Mouse (Mus musculus) hindbrain, embryonic 13.5 days (tissue): ENCODE results near the gene Bach2. TPM values are rescaled to one million over a fixed set of nuclear protein-coding genes. Genes with fewer than 3 reads are reported as not detected.
A peak's percentile ranks its signal among the peaks of the same experiment; 100 is the strongest.

Experiments used
- ATAC-seq: fragments of 200-750 bp; cut with Nextera tagmentation; 2 replicates; pipeline ENCODE4 v1.8.0; 2017; ENCODE audit warnings: moderate TSS enrichment; ENCODE audit not compliant: low FRiP score
- H3K27ac ChIP-seq: fragments of 300-500 bp; sonication (generic); 2 replicates; pipeline ENCODE4 v1.5.1; 2015; ENCODE audit warnings: inconsistent platforms, mild to moderate bottlenecking, moderate library complexity
- H3K27me3 ChIP-seq: fragments of 300-500 bp; sonication (generic); 2 replicates; pipeline ENCODE4 v1.6.1; 2015; ENCODE audit warnings: mild to moderate bottlenecking, inconsistent platforms
- H3K36me3 ChIP-seq: fragments of 300-500 bp; sonication (generic); 2 replicates; pipeline ENCODE4 v1.6.1; 2015; ENCODE audit warnings: mild to moderate bottlenecking, inconsistent platforms
- H3K4me1 ChIP-seq: fragments of 300-500 bp; sonication (generic); replicated peaks from 2 replicates; pipeline ENCODE4 v1.6.1; 2015; ENCODE audit warnings: inconsistent platforms
- H3K4me2 ChIP-seq: fragments of 300-500 bp; sonication (generic); 2 replicates; pipeline ENCODE4 v1.6.1; 2015; ENCODE audit warnings: inconsistent platforms, mild to moderate bottlenecking, moderate library complexity
- H3K4me3 ChIP-seq: fragments of 300-500 bp; sonication (generic); 2 replicates; pipeline ENCODE4 v1.5.1; 2015; ENCODE audit warnings: mild to moderate bottlenecking, inconsistent platforms
- H3K9ac ChIP-seq: fragments of 300-500 bp; sonication (generic); 2 replicates; pipeline ENCODE4 v1.6.1; 2015; ENCODE audit warnings: mild to moderate bottlenecking, inconsistent platforms
- H3K9me3 ChIP-seq: fragments of 300-500 bp; sonication (generic); 2 replicates; pipeline ENCODE4 v1.6.1; 2016; ENCODE audit warnings: inconsistent platforms
- WGBS: fragments of 180-500 bp; shearing (Covaris S2); methylation state at CpG from one replicate; pipeline ENCODE4 v1.1.7; 2015; 5-methylcytosine and 5-hydroxymethylcytosine counted together
- polyA plus RNA-seq: library from polyadenylated mRNA; unstranded; fragments of >200 nt; fragmentation: Nextera tagmentation; extraction: Ambion mirVana; gene quantifications from 2 replicates; pipeline ENCODE4 v1.2.1, GENCODE M21; 2015

The Bach2 gene
- polyA plus RNA-seq, 1 experiment from 2014 or later: 28.5 TPM

- 0 out of 2 replicates have a peak overlapping the region, but pooled peaks have one; percentile 31 for H3K27ac ChIP-seq
- no peak overlapping the region for H3K9ac ChIP-seq
- no peaks in the 10 kb centered on the region for H3K9me3 ChIP-seq
- no peaks in the 10 kb centered on the region for H3K27me3 ChIP-seq
- peaks cover 43% of the 10 kb centered on the region for H3K4me1 ChIP-seq
- no peak overlapping the region for H3K4me2 ChIP-seq
- WGBS: 59% methylated on average over 11 of the region's 11 CpGs
- H3K4me3 ChIP-seq: no peak overlapping the region
- H3K36me3 ChIP-seq: no peaks in the 10 kb centered on the region
- no peak for ATAC-seq
Observed at GRCm38 (mm10) chr4:32288036-32288860, 49.6 kb downstream of the Bach2 start.

- no peak overlapping the region for H3K27ac ChIP-seq
Observed at GRCm38 (mm10) chr4:32289845-32290244, 51.2 kb downstream of the Bach2 start.

GRCm38 (mm10) chr4:32291406-32291805 lies 52.8 kb downstream of the Bach2 start:
- peaks cover 46% of the 10 kb centered on the region for H3K4me1 ChIP-seq

More at GRCm38 (mm10) chr4:32289845-32290244, 51.2 kb downstream of the Bach2 start:
- Histone ChIP-seq H3K4me1 (peaks cover 49% of the 10 kb centered on the region), H3K27me3 (no peaks in the 10 kb centered on the region), H3K9ac (no peak overlapping the region), H3K4me2 (no peak overlapping the region), H3K36me3 (no peaks in the 10 kb centered on the region), H3K4me3 (no peak overlapping the region), H3K9me3 (no peaks in the 10 kb centered on the region)
- no peak for ATAC-seq
- 83% methylated on average over 6 of the region's 6 CpGs for WGBS

GRCm38 (mm10) chr4:32293686-32294265 lies 55.2 kb downstream of the Bach2 start:
- Histone ChIP-seq H3K4me1 (peaks cover 51% of the 10 kb centered on the region), H3K27ac (0 out of 2 replicates have a peak overlapping the region, but pooled peaks have one; percentile 70), H3K36me3 (no peaks in the 10 kb centered on the region), H3K4me3 (no peak overlapping the region), H3K9me3 (no peaks in the 10 kb centered on the region), H3K27me3 (no peaks in the 10 kb centered on the region), H3K9ac (no peak overlapping the region), H3K4me2 (no peak overlapping the region)
- no peak for ATAC-seq
- WGBS: 39% methylated on average over 7 of the region's 7 CpGs

More at GRCm38 (mm10) chr4:32291406-32291805, 52.8 kb downstream of the Bach2 start:
- 91% methylated on average over 4 of the region's 4 CpGs for WGBS
- no peaks in the 10 kb centered on the region for H3K27me3 ChIP-seq
- H3K9me3 ChIP-seq: no peaks in the 10 kb centered on the region
- H3K4me3 ChIP-seq: no peak overlapping the region
- no peak overlapping the region for H3K4me2 ChIP-seq
- no peaks in the 10 kb centered on the region for H3K36me3 ChIP-seq
- H3K9ac ChIP-seq: no peak overlapping the region
- H3K27ac ChIP-seq: no peak overlapping the region
- ATAC-seq: no peak

GRCm38 (mm10) chr4:32297071-32297671 lies 58.6 kb downstream of the Bach2 start:
- Histone ChIP-seq H3K9ac (no peak overlapping the region), H3K36me3 (no peaks in the 10 kb centered on the region)
- no peak for ATAC-seq

GRCm38 (mm10) chr4:32299221-32299620 lies 60.6 kb downstream of the Bach2 start:
- H3K9ac ChIP-seq: no peak overlapping the region
- no peak overlapping the region for H3K4me2 ChIP-seq
- H3K4me1 ChIP-seq: peaks cover 66% of the 10 kb centered on the region
- H3K9me3 ChIP-seq: no peaks in the 10 kb centered on the region
- H3K27me3 ChIP-seq: no peaks in the 10 kb centered on the region
- H3K36me3 ChIP-seq: no peaks in the 10 kb centered on the region
- no peak for ATAC-seq
- 83% methylated on average over 3 of the region's 3 CpGs for WGBS
- H3K4me3 ChIP-seq: no peak overlapping the region
- H3K27ac ChIP-seq: no peak overlapping the region

More at GRCm38 (mm10) chr4:32297071-32297671, 58.6 kb downstream of the Bach2 start:
- peak overlapping the region; percentile 62; the same call in 1 of the 2 replicates for H3K27ac ChIP-seq
- 13% methylated on average over 6 of the region's 6 CpGs for WGBS
- H3K4me3 ChIP-seq: no peak overlapping the region
- H3K27me3 ChIP-seq: no peaks in the 10 kb centered on the region
- no peaks in the 10 kb centered on the region for H3K9me3 ChIP-seq
- no peak overlapping the region for H3K4me2 ChIP-seq
- peaks cover 59% of the 10 kb centered on the region for H3K4me1 ChIP-seq

GRCm38 (mm10) chr4:32299970-32300369 lies 61.4 kb downstream of the Bach2 start:
- Histone ChIP-seq H3K9me3 (no peaks in the 10 kb centered on the region), H3K27me3 (no peaks in the 10 kb centered on the region), H3K9ac (no peak overlapping the region), H3K4me1 (peaks cover 71% of the 10 kb centered on the region), H3K36me3 (no peaks in the 10 kb centered on the region), H3K27ac (no peak overlapping the region; the same call in 1 of the 2 replicates), H3K4me3 (no peak overlapping the region), H3K4me2 (no peak overlapping the region)
- no peak for ATAC-seq
- WGBS: 87% methylated on average over 3 of the region's 3 CpGs

- 49% methylated on average over 5 of the region's 5 CpGs for WGBS
- Histone ChIP-seq H3K9ac (peak overlapping the region; percentile 58), H3K27me3 (no peaks in the 10 kb centered on the region), H3K9me3 (no peaks in the 10 kb centered on the region), H3K27ac (peak overlapping the region; percentile 92), H3K4me3 (no peak overlapping the region), H3K4me2 (peak overlapping the region; percentile 26), H3K36me3 (no peaks in the 10 kb centered on the region), H3K4me1 (peaks cover 86% of the 10 kb centered on the region)
- peak; percentile 23 for ATAC-seq
Observed at GRCm38 (mm10) chr4:32302668-32303067, 64.1 kb downstream of the Bach2 start.

- peaks cover 84% of the 10 kb centered on the region for H3K4me1 ChIP-seq
- no peaks in the 10 kb centered on the region for H3K27me3 ChIP-seq
- H3K36me3 ChIP-seq: no peaks in the 10 kb centered on the region
- peak overlapping the region; percentile 58; the same call in 1 of the 2 replicates for H3K9ac ChIP-seq
- peak overlapping the region; percentile 26 for H3K4me2 ChIP-seq
- 11% methylated on average over 4 of the region's 4 CpGs for WGBS
- ATAC-seq: peak; percentile 73
- no peaks in the 10 kb centered on the region for H3K9me3 ChIP-seq
- H3K27ac ChIP-seq: peak overlapping the region; percentile 92
- no peak overlapping the region for H3K4me3 ChIP-seq
Observed at GRCm38 (mm10) chr4:32303076-32303475, 64.5 kb downstream of the Bach2 start.

- peak overlapping the region; percentile 92 for H3K27ac ChIP-seq
- no peaks in the 10 kb centered on the region for H3K27me3 ChIP-seq
- peak overlapping the region; percentile 58 for H3K9ac ChIP-seq
- H3K36me3 ChIP-seq: no peaks in the 10 kb centered on the region
- H3K4me2 ChIP-seq: peak overlapping the region; percentile 26
- no peaks in the 10 kb centered on the region for H3K9me3 ChIP-seq
- H3K4me3 ChIP-seq: no peak overlapping the region
- peaks cover 81% of the 10 kb centered on the region for H3K4me1 ChIP-seq
- peak; percentile 84 for ATAC-seq
- 1% methylated on average over 8 of the region's 8 CpGs for WGBS
Observed at GRCm38 (mm10) chr4:32303674-32304073, 65.1 kb downstream of the Bach2 start.

- Histone ChIP-seq H3K36me3 (no peaks in the 10 kb centered on the region), H3K4me1 (peaks cover 80% of the 10 kb centered on the region), H3K4me2 (peak overlapping the region; percentile 34), H3K9ac (peak overlapping the region; percentile 56; the same call in 1 of the 2 replicates), H3K27me3 (no peaks in the 10 kb centered on the region), H3K4me3 (no peak overlapping the region), H3K27ac (peak overlapping the region; percentile 92), H3K9me3 (no peaks in the 10 kb centered on the region)
- 7% methylated on average over 6 of the region's 6 CpGs for WGBS
- ATAC-seq: peak; percentile 64; the same call in 1 of the 2 replicates
Observed at GRCm38 (mm10) chr4:32304221-32304703, 65.7 kb downstream of the Bach2 start.

- Histone ChIP-seq H3K36me3 (no peaks in the 10 kb centered on the region), H3K9me3 (no peaks in the 10 kb centered on the region), H3K4me2 (peak overlapping the region; percentile 34), H3K4me1 (peaks cover 74% of the 10 kb centered on the region), H3K4me3 (no peak overlapping the region), H3K27ac (peak overlapping the region; percentile 92), H3K27me3 (no peaks in the 10 kb centered on the region), H3K9ac (peak overlapping the region; percentile 56; the same call in 1 of the 2 replicates)
- no peak for ATAC-seq
- 32% methylated on average over 18 of the region's 18 CpGs for WGBS
Observed at GRCm38 (mm10) chr4:32305036-32305615, 66.5 kb downstream of the Bach2 start.
